Mouse (Mus musculus): ENCODE results near the gene Lrig3. TPM values are rescaled to one million over a fixed set of nuclear protein-coding genes. Genes with fewer than 3 reads are reported as not detected.

Gene Lrig3
- polyA plus RNA-seq (2017; shearing (Covaris generic)) = not detected

DNA sequence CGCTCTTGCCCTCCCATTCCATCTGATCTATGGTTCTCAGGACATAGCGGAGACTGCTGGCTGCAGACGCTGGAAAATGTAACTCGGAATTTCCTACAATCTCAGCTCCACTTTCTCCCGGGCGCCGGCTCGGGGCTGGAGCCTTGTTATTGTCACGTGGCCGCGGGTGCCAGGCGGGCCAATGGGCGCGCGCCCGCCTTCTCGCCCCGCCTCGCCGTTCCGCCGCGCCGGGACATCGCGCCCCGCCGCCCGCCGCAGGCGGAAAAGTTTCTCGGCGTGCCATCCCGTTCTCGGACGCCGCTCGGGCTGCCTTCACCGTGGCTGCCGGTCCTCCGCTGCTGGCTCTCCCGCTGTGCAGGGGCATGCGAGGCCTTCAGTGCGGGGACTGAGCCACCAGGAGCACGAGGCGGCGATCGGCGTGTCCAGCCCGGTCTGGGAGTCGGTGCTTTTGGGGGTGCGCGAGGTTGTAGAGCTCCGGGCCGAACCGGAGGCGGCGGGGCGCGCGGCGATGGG, at the start of gene Lrig3:
TSS of gene Lrig3 (plus strand) at position 201 of the 513 bp plus-strand sequence.
- no peak for ATAC-seq

GRCm38 (mm10) chr10:125916781-125917180, 49.2 kb upstream of the Lrig3 start:
- no peak for ATAC-seq

- ATAC-seq = no peak
Measured at GRCm38 (mm10) chr10:125917436-125917871, 48.5 kb upstream of the Lrig3 start.

DNA sequence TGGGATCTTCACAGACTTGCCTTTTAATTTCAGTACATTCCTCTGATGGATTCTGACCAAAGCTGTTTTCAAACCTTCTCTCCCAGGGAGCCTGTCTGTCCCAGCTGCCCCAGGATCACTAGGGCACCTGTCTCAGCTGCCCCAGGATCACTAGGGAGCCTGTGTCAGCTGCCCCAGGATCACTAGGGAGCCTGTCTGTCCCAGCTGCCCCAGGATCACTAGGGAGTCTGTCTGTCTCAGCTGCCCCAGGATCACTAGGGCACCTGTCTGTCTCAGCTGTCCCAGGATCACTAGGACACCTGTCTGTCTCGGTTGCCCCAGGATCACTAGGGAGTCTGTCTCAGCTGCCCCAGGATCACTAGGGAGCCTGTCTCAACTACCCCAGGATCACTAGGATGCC, 47.0 kb upstream of the Lrig3 start:
- no peak for ATAC-seq

GRCm38 (mm10) chr10:125921654-125922446, 44.1 kb upstream of the Lrig3 start:
- no peak for ATAC-seq

- ATAC-seq = no peak
Measured at GRCm38 (mm10) chr10:125929961-125930360, 36.0 kb upstream of the Lrig3 start.

- ATAC-seq = no peak
Measured at GRCm38 (mm10) chr10:125933388-125933787, 32.6 kb upstream of the Lrig3 start.

GRCm38 (mm10) chr10:125934095-125934494, 31.9 kb upstream of the Lrig3 start:
- ATAC-seq = no peak

GRCm38 (mm10) chr10:125937517-125938497, 28.2 kb upstream of the Lrig3 start:
- ATAC-seq = no peak

DNA sequence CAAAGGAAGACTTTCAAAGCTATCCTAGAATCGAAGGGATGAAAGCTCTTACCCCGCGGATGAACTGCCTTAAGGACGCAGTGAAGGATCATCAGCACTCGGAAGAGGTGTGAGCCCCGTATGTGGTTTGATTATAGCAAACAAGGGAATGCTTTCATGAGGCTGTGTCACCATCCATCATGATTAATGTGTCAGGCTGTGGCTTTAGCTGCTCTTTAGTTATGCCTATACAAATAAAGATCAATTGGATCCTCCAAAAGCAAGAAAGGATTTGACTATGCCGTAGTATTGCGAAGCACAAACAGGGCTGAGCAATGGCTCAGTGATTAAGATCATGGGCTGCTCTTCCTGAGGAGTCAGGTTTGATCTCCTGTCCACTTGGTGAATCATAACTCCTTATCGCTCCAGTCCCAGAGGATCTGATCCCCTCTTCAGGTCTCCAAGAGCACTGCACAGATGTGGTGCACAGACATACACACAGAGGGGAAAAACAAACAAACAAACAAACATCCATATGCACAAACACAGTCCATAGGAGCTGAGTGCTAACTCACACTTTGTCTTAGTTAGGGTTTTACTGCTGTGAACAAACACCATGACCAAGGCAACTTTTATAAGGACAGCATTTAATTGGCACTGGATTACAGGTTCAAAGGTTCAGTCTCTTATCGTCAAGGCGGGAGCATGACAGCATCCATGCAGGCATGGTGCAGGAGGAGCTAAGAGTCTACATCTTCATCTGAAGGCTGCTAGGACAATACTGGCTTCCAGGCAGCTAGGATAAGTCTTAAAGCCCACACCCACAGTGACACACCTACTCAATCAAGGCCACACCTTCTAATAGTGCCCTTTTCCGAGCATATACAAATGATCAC, 27.2 kb upstream of the Lrig3 start:
- ATAC-seq = no peak

- ATAC-seq = no peak
Measured at GRCm38 (mm10) chr10:125940316-125941059, 25.5 kb upstream of the Lrig3 start.

DNA sequence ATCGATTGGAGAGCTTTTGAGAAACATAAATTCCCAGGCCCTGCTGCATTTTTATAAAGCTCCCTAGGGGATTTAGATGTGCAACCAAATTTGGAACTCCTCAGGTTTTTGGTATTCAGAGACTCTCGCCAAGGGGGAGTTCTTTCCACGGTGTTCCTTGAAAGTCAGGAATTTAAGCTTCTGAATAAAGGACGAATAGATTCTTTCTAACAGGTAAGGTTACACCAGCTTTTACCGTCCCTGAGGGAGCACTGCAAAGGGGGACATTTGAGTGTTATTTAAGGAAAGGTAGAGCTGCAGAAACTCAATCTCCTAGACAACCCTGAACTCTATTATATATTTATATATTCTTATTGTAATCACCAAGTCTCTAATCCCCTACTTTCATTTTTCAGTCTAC, 22.9 kb upstream of the Lrig3 start:
- no peak for ATAC-seq

GRCm38 (mm10) chr10:125944762-125945504, 21.0 kb upstream of the Lrig3 start:
- ATAC-seq = no peak

GRCm38 (mm10) chr10:125948842-125949474, 17.0 kb upstream of the Lrig3 start:
- no peak for ATAC-seq

DNA sequence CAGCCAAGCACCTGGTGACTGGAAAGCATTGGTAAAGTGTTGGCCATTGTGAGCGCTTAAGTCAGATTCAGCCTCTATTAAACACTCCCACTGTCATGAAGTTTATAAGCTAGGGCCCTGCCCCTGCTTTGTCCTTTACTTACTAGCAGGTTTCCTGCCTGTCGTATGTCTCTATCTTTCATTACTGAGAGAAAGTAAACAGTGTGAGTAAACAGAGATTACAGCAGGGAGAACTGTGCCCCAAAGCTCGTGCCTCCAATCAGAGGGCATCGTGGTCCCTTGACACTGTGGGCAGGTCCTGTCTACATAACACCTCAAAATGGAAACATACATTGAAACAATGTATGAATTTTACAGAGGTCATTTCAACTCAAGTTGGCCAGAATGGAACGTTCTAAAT, 14.3 kb upstream of the Lrig3 start:
- ATAC-seq = no peak

DNA sequence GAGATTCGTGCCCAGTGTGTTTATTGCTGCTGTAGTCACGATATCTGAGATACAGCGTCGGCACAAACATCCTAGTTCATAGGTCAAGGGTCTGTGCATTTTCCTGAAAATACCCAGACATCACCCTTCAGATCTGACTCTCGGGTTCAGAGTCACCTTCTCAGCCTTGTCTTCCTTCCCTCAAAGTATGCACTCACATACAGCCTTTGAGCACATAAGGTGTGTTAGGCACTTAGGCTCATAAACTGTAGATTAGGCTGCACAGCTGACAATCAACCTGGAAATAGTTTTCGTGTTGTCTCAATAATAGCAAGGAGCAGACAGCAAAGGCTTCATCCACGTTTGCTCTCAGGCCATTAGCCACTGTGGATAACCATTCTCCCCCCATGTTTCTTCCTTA, 11.6 kb upstream of the Lrig3 start:
- ATAC-seq = no peak

DNA sequence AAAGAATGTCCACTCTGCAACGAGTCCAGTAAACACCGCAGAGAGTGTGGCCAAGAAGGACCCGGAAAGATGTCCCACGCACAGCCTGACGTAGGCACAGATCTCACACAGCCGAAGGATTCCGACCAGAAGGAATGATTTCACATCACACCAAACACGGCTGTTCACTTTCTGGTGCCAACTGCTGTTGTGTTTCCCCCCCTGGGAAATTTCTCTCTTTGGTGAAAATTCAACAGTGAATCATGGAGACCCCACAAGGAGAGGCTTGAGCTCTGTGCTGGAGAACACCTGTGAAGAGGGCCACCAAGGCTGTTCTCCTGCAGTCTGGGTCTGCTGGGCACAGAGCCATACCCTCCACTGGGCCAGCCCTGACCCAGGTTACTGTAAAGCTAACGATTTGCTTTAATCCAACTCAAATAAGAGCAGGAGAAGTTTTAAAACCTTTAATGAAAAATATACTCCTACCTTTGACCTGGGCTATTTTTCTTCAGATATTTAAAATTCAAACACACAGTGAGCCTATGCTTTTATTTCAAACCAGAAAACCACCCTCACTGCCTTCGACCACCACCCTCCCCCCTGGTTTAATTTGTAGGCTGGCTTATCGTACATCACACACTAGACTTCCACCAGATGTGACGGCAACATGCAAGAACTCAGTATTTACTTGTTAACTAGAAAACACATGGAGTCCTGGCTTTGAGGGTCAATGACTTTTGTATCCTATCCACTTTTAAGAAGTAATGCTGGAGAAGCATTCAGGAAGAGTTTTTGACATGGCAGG, 11.0 kb upstream of the Lrig3 start:
- ATAC-seq = no peak

- ATAC-seq = no peak
Measured at GRCm38 (mm10) chr10:125961411-125962107, 4.4 kb upstream of the Lrig3 start.

GRCm38 (mm10) chr10:125964709-125965108, 1.3 kb upstream of the Lrig3 start:
- ATAC-seq = no peak
